Mouse (Mus musculus) duodenum, adult 2 months (tissue): ENCODE measurements around the gene Spa17. TPM values are rescaled to one million over a fixed set of nuclear protein-coding genes. Genes with fewer than 3 reads are reported as not detected.

ENCODE experiments used
- polyA plus RNA-seq: library from polyadenylated mRNA; depleted of rRNA; stranded (reverse); fragments of >200 nt; gene quantifications from 2 replicates; pipeline ENCODE4 v1.2.3, GENCODE M21; 2012; ENCODE audit warnings: low replicate concordance; rRNA removed

The Spa17 gene
- polyA plus RNA-seq: 0.14 TPM in 1 of 2 replicates, not detected in the other

GRCm38 (mm10) chr9:37613182-37613910 lies at the start of gene Spa17:
Spa17 (minus strand) TSS chr9:37613722.

GRCm38 (mm10) chr9:37656931-37657481 lies 43.5 kb upstream of the Spa17 start, which contains the start of gene Tbrg1:
Tbrg1 (minus strand) TSS chr9:37657312.

GRCm38 (mm10) chr9:37554838-37555748 lies 58.4 kb downstream of the Spa17 start, which contains the start of gene Siae:
Siae (plus strand) TSS chr9:37555698.

Other genes with a start within 250 kb of the Spa17 start
- gene Hepacam, start 246.4 kb downstream of the Spa17 start, polyA plus RNA-seq: 0.23 and 1.3 TPM in 2 replicates
- gene Robo4, start 211.8 kb downstream of the Spa17 start, polyA plus RNA-seq: 8.2 and 12.8 TPM in 2 replicates
- 1.4 and 4.5 TPM in 2 replicates for gene Robo3, start 180.5 kb downstream of the Spa17 start, polyA plus RNA-seq
- 7.6 and 13.2 TPM in 2 replicates for gene Msantd2, start 124.4 kb downstream of the Spa17 start, polyA plus RNA-seq
- 15.7 and 16.2 TPM in 2 replicates for gene Esam, start 85.6 kb downstream of the Spa17 start, polyA plus RNA-seq
- gene Vsig2, start 74.5 kb downstream of the Spa17 start, polyA plus RNA-seq: 4.0 and 81.2 TPM in 2 replicates
- gene Nrgn, start 60.8 kb downstream of the Spa17 start, polyA plus RNA-seq: 3.6 and 5.6 TPM in 2 replicates
- gene Siae, start 58.0 kb downstream of the Spa17 start, polyA plus RNA-seq: 2.6 and 5.2 TPM in 2 replicates
- gene Tbrg1, start 43.6 kb upstream of the Spa17 start, polyA plus RNA-seq: 32.5 and 42.3 TPM in 2 replicates
- gene Panx3, start 55.5 kb upstream of the Spa17 start, polyA plus RNA-seq: not detected in 2 replicates
- not detected in 2 replicates for gene Olfr160, start 102.5 kb upstream of the Spa17 start, polyA plus RNA-seq
- gene Olfr874, start 131.4 kb upstream of the Spa17 start, polyA plus RNA-seq: not detected in 2 replicates
- gene Olfr875, start 158.1 kb upstream of the Spa17 start, polyA plus RNA-seq: not detected in 2 replicates
- not detected in 2 replicates for gene Olfr876, start 189.3 kb upstream of the Spa17 start, polyA plus RNA-seq
- gene Olfr877, start 240.5 kb upstream of the Spa17 start, polyA plus RNA-seq: not detected in 2 replicates